Mouse (Mus musculus) CD4-positive naive resting alpha-beta T cell, adult 57 days (primary cell): ENCODE results near the gene Scin. TPM values are rescaled to one million over a fixed set of nuclear protein-coding genes. Genes with fewer than 3 reads are reported as not detected.

Source experiments
- total RNA-seq: library from RNA; stranded (reverse); gene quantifications from one replicate; pipeline ENCODE4 v1.2.4, GENCODE M21; 2023

Scin gene
- total RNA-seq: 0.35 TPM

GRCm38 (mm10) chr12:40133573-40134271 is at the start of gene Scin:
Gene Scin, minus strand, starts transcription at chr12:40134228.

GRCm38 (mm10) chr12:40037876-40038463 is 96.1 kb downstream of the Scin start, which contains the start of gene Arl4a:
Gene Arl4a, minus strand, starts transcription at chr12:40038025.

Other genes with a start within 250 kb of the Scin start
- gene Arl4a, start 96.2 kb downstream of the Scin start, total RNA-seq: 49.7 TPM
- gene Lsmem1, start 65.3 kb upstream of the Scin start, total RNA-seq: 0.44 TPM
- 301 TPM for gene Ifrd1, start 114.3 kb upstream of the Scin start, total RNA-seq